Mouse (Mus musculus): ENCODE results near the gene Syngr2.

Syngr2 gene

GRCm38 (mm10) chr11:117809407-117810311 is at the start of gene Syngr2, which contains the start of gene Gm20708:
Gene Syngr2, plus strand, starts transcription at chr11:117809668.
Gene Gm20708, plus strand, starts transcription at chr11:117809668.
- in situ Hi-C loops (cut with MboI, MseI), result loop anchor here in 1 of 2 experiments (10.0 kb wide), 1 partner anchor 405 kb away; no protein-coding TSS in a partner anchor

GRCm38 (mm10) chr11:117760374-117761119 is 48.9 kb upstream of the Syngr2 start:
- in situ Hi-C loops (cut with MboI, MseI), result no loop called here

DNA sequence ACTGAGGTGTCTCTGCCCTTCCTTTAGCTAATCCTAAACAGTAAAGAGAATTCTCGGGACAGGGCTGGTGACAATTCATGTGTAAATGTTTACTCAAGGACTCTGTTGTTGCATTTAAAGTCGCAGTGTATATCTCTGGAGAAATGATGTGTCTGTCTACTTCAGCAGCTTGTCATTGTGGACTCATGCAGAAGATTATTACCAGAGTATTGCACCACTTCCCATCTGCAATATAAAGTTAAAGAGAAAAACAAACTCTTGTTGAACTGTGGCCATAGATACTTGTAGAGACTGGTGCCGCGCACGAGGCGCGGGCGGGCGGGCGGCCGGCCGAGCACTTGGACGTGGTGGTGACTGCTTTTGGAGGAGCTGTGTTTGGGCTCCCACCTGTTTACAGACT is 47.7 kb upstream of the Syngr2 start:
- in situ Hi-C loops (cut with MboI, MseI), result no loop called here

- in situ Hi-C loops (cut with MboI, MseI), result no loop called here
Observed at GRCm38 (mm10) chr11:117762246-117762645, 47.2 kb upstream of the Syngr2 start.

- in situ Hi-C loops (cut with MboI, MseI), result no loop called here
Observed at GRCm38 (mm10) chr11:117764319-117764718, 45.1 kb upstream of the Syngr2 start.

GRCm38 (mm10) chr11:117765361-117765760 is 44.1 kb upstream of the Syngr2 start:
- in situ Hi-C loops (cut with MboI, MseI), result no loop called here

DNA sequence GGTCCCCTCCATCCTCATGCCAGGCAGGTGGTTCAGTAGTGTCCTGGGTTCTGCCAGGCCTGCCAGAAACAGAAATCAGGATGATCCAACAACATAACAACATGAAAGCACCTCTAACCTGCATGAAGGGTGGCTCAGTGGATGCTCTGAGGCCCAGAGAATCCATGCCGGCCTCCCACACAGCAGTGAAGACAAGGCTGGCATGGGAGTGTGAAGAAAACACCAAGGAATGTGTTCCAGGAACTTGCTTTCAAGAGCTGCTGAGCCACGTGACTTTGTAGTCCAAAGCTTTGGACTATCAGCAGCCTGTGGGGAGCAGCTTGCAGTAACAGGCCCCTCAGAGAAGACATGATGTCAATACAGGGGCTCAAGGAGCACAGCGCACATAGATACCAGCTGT is 43.2 kb upstream of the Syngr2 start:
- in situ Hi-C loops (cut with MboI, MseI), result no loop called here

GRCm38 (mm10) chr11:117768725-117769682 is 40.5 kb upstream of the Syngr2 start:
- in situ Hi-C loops (cut with MboI, MseI), result no loop called here

- in situ Hi-C loops (cut with MboI, MseI), result no loop called here
Observed at GRCm38 (mm10) chr11:117769683-117770047, 39.8 kb upstream of the Syngr2 start.

GRCm38 (mm10) chr11:117770407-117770806 is 39.1 kb upstream of the Syngr2 start:
- in situ Hi-C loops (cut with MboI, MseI), result no loop called here

DNA sequence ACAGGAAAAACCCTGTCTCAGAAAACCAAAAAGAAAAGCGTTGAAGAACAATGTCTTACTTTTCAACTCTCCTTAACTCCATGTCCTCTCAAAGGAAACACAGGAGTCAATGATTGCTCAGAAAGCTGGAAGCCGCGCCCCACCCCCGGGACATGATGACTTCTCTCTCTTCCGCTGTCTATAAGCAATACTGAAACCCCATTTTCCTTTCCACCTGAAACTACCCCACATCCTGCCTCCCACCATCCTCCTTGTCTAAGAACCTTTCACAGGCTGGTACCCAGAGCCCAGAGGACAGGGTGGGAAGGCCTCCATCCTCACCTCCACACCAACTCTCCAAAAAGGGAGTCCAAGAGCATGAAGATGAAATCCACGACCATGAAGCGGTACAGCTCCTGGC is 37.1 kb upstream of the Syngr2 start:
- in situ Hi-C loops (cut with MboI, MseI), result no loop called here

- in situ Hi-C loops (cut with MboI, MseI), result no loop called here
Observed at GRCm38 (mm10) chr11:117774925-117775324, 34.5 kb upstream of the Syngr2 start.

DNA sequence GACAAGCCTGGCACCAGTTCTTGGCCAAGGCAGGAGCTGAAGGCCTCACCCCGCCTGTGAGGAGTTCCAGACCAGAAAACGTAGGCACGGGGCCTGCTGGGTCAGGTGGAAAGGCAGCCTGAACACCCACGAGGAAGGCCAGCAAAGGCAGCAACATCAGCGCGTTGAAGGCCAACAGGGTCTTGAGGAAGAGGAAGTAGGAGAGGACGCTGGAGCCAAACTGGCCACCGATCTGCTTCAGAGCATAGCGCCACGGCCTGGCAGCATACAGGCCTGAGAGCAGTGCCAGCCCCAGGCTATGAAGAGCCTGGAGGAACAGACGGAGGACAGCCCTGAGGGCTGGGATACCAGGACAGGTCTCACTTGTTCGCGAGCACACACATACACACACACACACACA is 33.9 kb upstream of the Syngr2 start:
- in situ Hi-C loops (cut with MboI, MseI), result no loop called here

- in situ Hi-C loops (cut with MboI, MseI), result no loop called here
Observed at GRCm38 (mm10) chr11:117776085-117776792, 33.2 kb upstream of the Syngr2 start.

DNA sequence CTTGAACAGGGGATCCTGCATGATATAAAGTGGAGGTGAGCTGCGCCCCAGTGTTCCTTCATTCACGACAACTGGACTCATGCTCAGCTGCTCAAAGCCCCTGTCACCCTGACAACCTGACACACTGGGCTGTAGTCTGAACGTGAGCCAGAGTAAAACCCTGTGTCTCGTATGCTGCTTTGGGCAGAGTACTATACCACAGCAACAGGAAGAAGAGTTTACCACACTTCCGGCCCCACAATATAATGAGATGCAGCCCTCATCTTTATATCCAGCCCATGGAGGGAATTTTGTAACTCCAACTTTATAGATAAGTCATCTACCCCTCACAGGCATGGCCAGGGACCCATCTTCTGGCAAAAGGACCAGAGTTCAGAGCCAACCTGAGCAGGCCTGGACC is 32.4 kb upstream of the Syngr2 start:
- in situ Hi-C loops (cut with MboI, MseI), result no loop called here

DNA sequence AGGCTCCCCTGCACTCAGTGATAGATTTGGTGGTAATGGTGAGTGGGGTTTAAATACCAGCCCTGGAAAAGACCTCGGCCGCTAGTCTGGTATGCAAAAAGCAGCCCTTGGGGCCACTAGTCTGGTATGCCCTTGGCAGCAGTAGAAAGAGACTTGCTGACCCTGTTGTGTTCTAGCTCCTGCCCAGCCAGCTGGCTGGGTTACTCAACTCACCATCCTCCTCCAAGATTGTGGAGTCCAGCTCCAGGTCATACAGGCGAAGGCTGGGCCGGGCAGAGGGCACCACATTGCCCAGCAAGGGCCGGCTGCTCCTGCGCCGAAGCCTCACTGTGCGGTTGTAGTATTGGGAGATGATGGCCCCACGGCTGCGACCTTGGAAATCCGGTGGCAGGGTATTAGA is 31.4 kb upstream of the Syngr2 start:
- in situ Hi-C loops (cut with MboI, MseI), result no loop called here

DNA sequence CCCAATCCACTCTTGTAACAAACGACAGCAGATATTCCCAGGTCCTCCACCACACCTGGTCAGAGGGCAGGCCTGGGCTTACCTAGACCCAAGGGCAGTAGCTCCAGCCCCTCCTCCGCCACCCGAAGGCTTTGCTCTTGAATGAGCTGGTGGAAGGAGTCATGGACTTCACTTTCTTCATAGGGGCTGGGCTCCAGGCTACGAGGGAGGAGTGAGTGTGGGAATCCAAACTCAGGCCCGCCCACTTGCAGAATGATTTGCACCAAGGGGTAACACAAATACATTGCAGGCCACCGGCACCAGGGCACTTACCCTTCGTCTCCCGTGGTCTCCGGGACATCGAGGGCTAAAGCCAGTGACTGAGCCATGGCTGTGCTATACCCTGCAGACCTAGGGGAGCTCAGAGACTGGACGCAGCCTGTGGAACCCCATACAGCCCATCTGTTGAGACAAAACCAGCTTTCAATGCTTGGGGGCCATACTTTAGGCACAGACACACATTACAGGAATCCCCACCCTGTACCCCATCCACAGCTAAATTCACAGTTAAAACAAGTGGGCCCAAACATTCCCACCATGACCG is 30.5 kb upstream of the Syngr2 start:
- in situ Hi-C loops (cut with MboI, MseI), result no loop called here

DNA sequence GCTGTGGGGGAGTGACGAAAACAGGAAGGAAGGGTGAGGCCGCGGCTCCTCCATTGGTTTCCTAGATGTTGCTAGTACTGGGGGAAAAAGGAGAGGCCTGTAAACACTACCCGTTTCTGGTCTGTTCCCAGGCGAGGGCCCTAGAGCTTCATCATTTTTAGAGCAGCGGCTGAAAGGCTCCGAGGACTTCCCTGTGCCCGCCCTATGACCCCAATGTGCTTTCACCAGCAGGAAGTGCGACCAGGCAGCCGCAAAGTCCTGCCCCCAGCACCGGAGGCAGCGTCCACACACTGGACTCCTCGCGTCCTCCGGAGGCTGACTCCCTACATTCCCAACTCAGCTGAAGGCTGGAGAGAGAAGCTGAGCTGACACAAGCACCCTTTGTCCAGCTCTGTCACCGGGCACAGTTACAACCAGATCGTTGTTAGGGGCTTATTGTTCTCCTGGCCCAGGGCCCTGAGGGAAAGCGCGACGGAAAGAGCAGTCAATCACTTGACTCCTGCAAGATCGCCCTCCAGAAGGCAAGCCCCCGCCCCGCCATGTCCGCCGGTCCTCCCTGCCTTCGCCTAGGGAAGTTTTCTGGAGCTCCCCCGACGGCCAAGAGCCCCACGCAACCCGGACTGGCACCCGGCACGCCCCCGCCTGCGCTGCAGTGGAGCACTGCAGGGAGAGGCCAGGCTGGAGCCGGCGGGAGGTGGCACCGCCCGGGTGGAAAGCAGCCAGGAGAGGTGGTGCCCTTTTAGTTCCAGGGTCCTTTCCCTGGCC is 29.9 kb upstream of the Syngr2 start:
- in situ Hi-C loops (cut with MboI, MseI), result loop anchor here in 1 of 2 experiments (10.0 kb wide), 1 partner anchor 185 kb away; no protein-coding TSS in a partner anchor

DNA sequence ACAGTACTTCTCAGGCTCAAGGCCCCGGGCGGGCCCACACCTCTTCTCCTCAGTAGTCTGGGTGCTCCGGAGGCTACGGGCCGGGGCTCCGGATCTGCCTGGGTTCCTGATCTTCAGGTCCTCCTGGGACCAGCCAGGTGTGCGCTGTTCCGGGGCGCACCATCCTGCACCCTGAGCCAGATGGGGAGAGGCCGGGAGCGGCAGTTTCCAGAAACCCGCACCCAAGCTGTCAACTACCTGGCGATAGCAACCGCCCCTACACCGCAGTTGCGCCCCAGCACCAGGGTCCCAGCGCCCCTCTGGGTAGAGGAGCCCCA is 29.3 kb upstream of the Syngr2 start:
- in situ Hi-C loops (cut with MboI, MseI), result loop anchor here in 1 of 2 experiments (10.0 kb wide), 1 partner anchor 185 kb away; no protein-coding TSS in a partner anchor
